Mouse (Mus musculus): Measurements from ENCODE around the gene Ppp2r3a. TPM values are rescaled to one million over a fixed set of nuclear protein-coding genes. Genes with fewer than 3 reads are reported as not detected.

Ppp2r3a gene
- polyA plus RNA-seq, 1 experiment from 2014 or later, result 15.3 TPM

GRCm38 (mm10) chr9:101114182-101114884, 137.3 kb downstream of the Ppp2r3a start:
- Histone ChIP-seq H3K9me3 (no peaks in the 10 kb centered on the region), H3K27ac (no peak overlapping the region), H3K4me2 (no peak overlapping the region), H3K4me1 (no peaks in the 10 kb centered on the region), H3K27me3 (no peaks in the 10 kb centered on the region), H3K4me3 (no peak overlapping the region), H3K9ac (no peak overlapping the region), H3K36me3 (peaks cover 14% of the 10 kb centered on the region)
- no peak for ATAC-seq (ENCODE audit: insufficient number of reproducible peaks, insufficient read depth, low FRiP score, low TSS enrichment, low read depth)
- 86% methylated on average over 8 of the region's 8 CpGs for WGBS

- ATAC-seq (ENCODE audit: insufficient number of reproducible peaks, insufficient read depth, low FRiP score, low TSS enrichment, low read depth), result no peak
- no peak overlapping the region for H3K9ac ChIP-seq
- WGBS, result 85% methylated on average over 4 of the region's 4 CpGs
These were observed 138.3 kb downstream of the Ppp2r3a start for GRCm38 (mm10) chr9:101113317-101113716.

GRCm38 (mm10) chr9:101110013-101110412, 141.6 kb downstream of the Ppp2r3a start:
- Histone ChIP-seq H3K9me3 (no peaks in the 10 kb centered on the region), H3K4me2 (no peak overlapping the region), H3K9ac (no peak overlapping the region), H3K27me3 (no peaks in the 10 kb centered on the region), H3K4me1 (no peaks in the 10 kb centered on the region), H3K27ac (no peak overlapping the region), H3K4me3 (no peak overlapping the region), H3K36me3 (peaks cover 24% of the 10 kb centered on the region)
- ATAC-seq (ENCODE audit: insufficient number of reproducible peaks, insufficient read depth, low FRiP score, low TSS enrichment, low read depth), result no peak
- 43% methylated on average over 3 of the region's 3 CpGs for WGBS

More at GRCm38 (mm10) chr9:101113317-101113716, 138.3 kb downstream of the Ppp2r3a start:
- H3K4me1 ChIP-seq, result no peaks in the 10 kb centered on the region
- H3K4me3 ChIP-seq, result no peak overlapping the region
- no peaks in the 10 kb centered on the region for H3K9me3 ChIP-seq
- H3K36me3 ChIP-seq, result peaks cover 14% of the 10 kb centered on the region
- no peak overlapping the region for H3K27ac ChIP-seq
- no peaks in the 10 kb centered on the region for H3K27me3 ChIP-seq
- H3K4me2 ChIP-seq, result no peak overlapping the region

DNA sequence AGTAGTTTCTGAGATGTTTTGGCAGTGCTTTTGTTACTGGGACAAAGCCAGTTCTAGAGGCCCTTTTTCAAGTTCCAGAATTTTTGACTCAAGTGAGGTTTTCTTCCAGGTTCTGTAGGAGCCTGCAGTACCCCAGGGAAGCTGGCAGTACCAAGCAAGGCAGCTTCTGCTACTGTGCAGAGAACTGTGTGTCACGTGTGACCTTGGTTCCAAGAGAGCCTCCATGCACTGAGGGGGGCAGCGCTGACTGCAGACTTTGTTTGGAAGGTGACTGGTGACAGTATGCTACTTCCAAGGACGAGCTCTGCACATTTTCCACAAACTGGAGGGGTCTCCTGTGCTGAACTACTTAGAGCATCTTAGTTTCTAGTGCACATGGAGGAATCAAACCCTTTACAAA, 144.2 kb downstream of the Ppp2r3a start:
- H3K36me3 ChIP-seq, result peaks cover 33% of the 10 kb centered on the region
- no peak overlapping the region for H3K4me2 ChIP-seq
- 83% methylated on average over 3 of the region's 3 CpGs for WGBS
- H3K27ac ChIP-seq, result no peak overlapping the region
- no peaks in the 10 kb centered on the region for H3K9me3 ChIP-seq
- no peak overlapping the region for H3K4me3 ChIP-seq
- no peaks in the 10 kb centered on the region for H3K4me1 ChIP-seq
- no peak overlapping the region for H3K9ac ChIP-seq
- no peaks in the 10 kb centered on the region for H3K27me3 ChIP-seq
- ATAC-seq (ENCODE audit: insufficient number of reproducible peaks, insufficient read depth, low FRiP score, low TSS enrichment, low read depth), result no peak

GRCm38 (mm10) chr9:101105735-101106134, 145.9 kb downstream of the Ppp2r3a start:
- 91% methylated on average over 6 of the region's 6 CpGs for WGBS
- no peak overlapping the region for H3K4me3 ChIP-seq
- H3K9me3 ChIP-seq, result no peaks in the 10 kb centered on the region
- no peak for ATAC-seq (ENCODE audit: insufficient number of reproducible peaks, insufficient read depth, low FRiP score, low TSS enrichment, low read depth)
- no peaks in the 10 kb centered on the region for H3K27me3 ChIP-seq
- peaks cover 43% of the 10 kb centered on the region for H3K36me3 ChIP-seq
- H3K27ac ChIP-seq, result no peak overlapping the region
- H3K4me1 ChIP-seq, result no peaks in the 10 kb centered on the region
- H3K4me2 ChIP-seq, result no peak overlapping the region
- no peak overlapping the region for H3K9ac ChIP-seq

DNA sequence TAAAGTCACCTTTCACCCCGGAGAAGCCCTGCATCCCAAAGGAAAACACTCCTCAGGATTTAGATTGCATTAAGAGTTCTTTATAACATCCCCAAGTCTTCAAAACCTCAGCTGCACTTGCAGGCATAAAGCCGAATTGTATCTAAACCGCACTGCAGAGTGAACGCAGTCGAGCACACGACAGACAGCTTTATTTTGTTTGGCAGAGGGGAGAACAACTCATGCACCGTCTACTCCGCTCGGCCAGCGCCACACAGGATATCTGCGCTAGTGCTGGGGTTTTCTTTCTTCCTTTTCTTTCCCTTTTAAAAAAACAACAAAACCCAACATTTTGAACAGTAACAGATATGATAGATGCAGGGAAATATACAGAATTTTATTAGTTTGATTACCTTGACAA, 146.7 kb downstream of the Ppp2r3a start:
- 84% methylated on average over 11 of the region's 11 CpGs for WGBS
- no peaks in the 10 kb centered on the region for H3K27me3 ChIP-seq
- H3K4me1 ChIP-seq, result no peaks in the 10 kb centered on the region
- H3K27ac ChIP-seq, result no peak overlapping the region
- ATAC-seq (ENCODE audit: insufficient number of reproducible peaks, insufficient read depth, low FRiP score, low TSS enrichment, low read depth), result no peak
- no peak overlapping the region for H3K4me2 ChIP-seq
- no peaks in the 10 kb centered on the region for H3K9me3 ChIP-seq
- H3K4me3 ChIP-seq, result no peak overlapping the region
- H3K36me3 ChIP-seq, result peaks cover 45% of the 10 kb centered on the region
- no peak overlapping the region for H3K9ac ChIP-seq

DNA sequence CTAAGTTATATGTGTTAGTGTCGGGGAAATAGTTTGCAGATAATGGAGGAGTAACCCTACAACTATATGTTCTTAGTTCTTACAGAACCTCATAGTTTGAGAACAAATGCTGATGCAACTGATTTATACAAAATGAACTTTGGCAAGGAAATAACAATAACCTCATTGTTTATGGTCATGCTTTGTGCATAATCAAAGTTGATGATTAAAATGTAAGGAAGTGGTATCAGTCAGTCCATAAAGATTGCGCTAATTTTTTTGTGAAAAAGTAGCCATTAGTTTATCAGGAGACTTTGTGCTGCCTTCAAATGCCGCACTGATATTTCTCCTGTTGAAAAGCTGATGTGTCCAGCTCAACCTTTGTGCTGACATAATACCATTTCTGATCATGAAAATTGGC, 149.3 kb downstream of the Ppp2r3a start:
- Histone ChIP-seq H3K9me3 (peaks cover 5% of the 10 kb centered on the region; the same call in 1 of the 2 replicates), H3K27ac (no peak overlapping the region), H3K4me1 (no peaks in the 10 kb centered on the region), H3K9ac (no peak overlapping the region), H3K36me3 (peaks cover 42% of the 10 kb centered on the region), H3K4me2 (no peak overlapping the region), H3K27me3 (no peaks in the 10 kb centered on the region), H3K4me3 (no peak overlapping the region)
- 94% methylated on average over 3 of the region's 3 CpGs for WGBS
- ATAC-seq (ENCODE audit: insufficient number of reproducible peaks, insufficient read depth, low FRiP score, low TSS enrichment, low read depth), result no peak

DNA sequence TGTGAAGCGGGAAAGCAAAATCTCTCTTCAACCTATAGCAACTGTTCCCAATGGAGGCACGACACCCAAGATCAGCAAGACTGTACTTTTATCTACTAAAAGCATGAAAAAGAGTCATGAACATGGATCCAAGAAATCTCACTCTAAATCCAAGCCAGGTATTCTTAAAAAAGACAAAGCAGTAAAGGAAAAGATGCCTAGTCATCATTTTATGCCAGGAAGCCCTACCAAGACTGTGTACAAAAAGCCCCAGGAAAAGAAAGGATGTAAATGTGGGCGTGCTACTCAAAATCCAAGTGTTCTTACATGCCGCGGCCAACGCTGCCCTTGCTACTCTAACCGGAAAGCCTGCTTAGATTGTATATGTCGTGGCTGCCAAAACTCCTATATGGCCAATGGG, 150.0 kb downstream of the Ppp2r3a start:
- peaks cover 45% of the 10 kb centered on the region for H3K36me3 ChIP-seq

GRCm38 (mm10) chr9:101100163-101100562, 151.4 kb downstream of the Ppp2r3a start:
- H3K9ac ChIP-seq, result no peak overlapping the region
- H3K4me1 ChIP-seq, result no peaks in the 10 kb centered on the region
- peaks cover 42% of the 10 kb centered on the region for H3K36me3 ChIP-seq
- no peak for ATAC-seq (ENCODE audit: insufficient number of reproducible peaks, insufficient read depth, low FRiP score, low TSS enrichment, low read depth)
- H3K4me3 ChIP-seq, result no peak overlapping the region
- no peak overlapping the region for H3K27ac ChIP-seq
- H3K9me3 ChIP-seq, result peaks cover 7% of the 10 kb centered on the region; the same call in 1 of the 2 replicates
- no peak overlapping the region for H3K4me2 ChIP-seq
- H3K27me3 ChIP-seq, result no peaks in the 10 kb centered on the region
- 88% methylated on average over 3 of the region's 3 CpGs for WGBS

More for the DNA sequence above, 150.0 kb downstream of the Ppp2r3a start:
- Histone ChIP-seq H3K9me3 (peaks cover 7% of the 10 kb centered on the region; the same call in 1 of the 2 replicates), H3K4me2 (no peak overlapping the region), H3K27me3 (no peaks in the 10 kb centered on the region), H3K9ac (no peak overlapping the region), H3K4me3 (no peak overlapping the region), H3K4me1 (no peaks in the 10 kb centered on the region), H3K27ac (no peak overlapping the region)
- 95% methylated on average over 8 of the region's 8 CpGs for whole genome bisulfite sequencing
- ATAC-seq (ENCODE audit: insufficient number of reproducible peaks, insufficient read depth, low FRiP score, low TSS enrichment, low read depth), result no peak

DNA sequence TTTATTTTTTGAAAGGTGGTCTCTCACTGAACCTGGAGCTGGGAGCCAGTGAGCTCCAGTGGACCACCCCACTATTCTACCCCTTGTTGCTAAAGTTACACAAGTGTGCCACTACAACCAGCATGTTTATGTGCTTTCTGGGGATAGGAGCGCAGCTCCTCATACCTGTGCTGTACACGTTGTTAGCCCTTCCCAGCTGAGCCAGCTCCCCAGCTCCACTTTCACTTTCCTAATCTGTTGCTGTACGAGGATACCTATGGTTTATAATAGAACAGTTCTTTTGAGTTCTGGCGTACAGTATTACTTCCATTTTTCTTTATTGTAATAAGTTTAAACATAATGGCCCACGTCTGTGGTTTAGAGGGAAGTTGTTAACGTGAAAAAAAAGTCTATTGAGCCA, 152.2 kb downstream of the Ppp2r3a start:
- Histone ChIP-seq H3K36me3 (peaks cover 37% of the 10 kb centered on the region), H3K9me3 (peaks cover 7% of the 10 kb centered on the region; the same call in 1 of the 2 replicates), H3K4me1 (no peaks in the 10 kb centered on the region), H3K9ac (no peak overlapping the region), H3K27me3 (no peaks in the 10 kb centered on the region), H3K4me3 (no peak overlapping the region), H3K27ac (no peak overlapping the region), H3K4me2 (no peak overlapping the region)
- no peak for ATAC-seq (ENCODE audit: insufficient number of reproducible peaks, insufficient read depth, low FRiP score, low TSS enrichment, low read depth)
- WGBS, result 78% methylated on average over 6 of the region's 6 CpGs

GRCm38 (mm10) chr9:101097542-101097941, 154.1 kb downstream of the Ppp2r3a start:
- Histone ChIP-seq H3K36me3 (peaks cover 32% of the 10 kb centered on the region), H3K4me2 (no peak overlapping the region)
- no peak for ATAC-seq (ENCODE audit: insufficient number of reproducible peaks, insufficient read depth, low FRiP score, low TSS enrichment, low read depth)

GRCm38 (mm10) chr9:101096461-101096860, 155.1 kb downstream of the Ppp2r3a start:
- H3K27ac ChIP-seq, result no peak overlapping the region
- H3K9me3 ChIP-seq, result peaks cover 7% of the 10 kb centered on the region; the same call in 1 of the 2 replicates
- H3K9ac ChIP-seq, result no peak overlapping the region
- no peak for ATAC-seq (ENCODE audit: insufficient number of reproducible peaks, insufficient read depth, low FRiP score, low TSS enrichment, low read depth)
- peaks cover 28% of the 10 kb centered on the region for H3K36me3 ChIP-seq
- H3K4me3 ChIP-seq, result no peak overlapping the region
- H3K4me2 ChIP-seq, result no peak overlapping the region
- no peaks in the 10 kb centered on the region for H3K27me3 ChIP-seq
- no peaks in the 10 kb centered on the region for H3K4me1 ChIP-seq
- 95% methylated on average over 3 of the region's 3 CpGs for WGBS

More at GRCm38 (mm10) chr9:101097542-101097941, 154.1 kb downstream of the Ppp2r3a start:
- WGBS, result 80% methylated on average over 1 of the region's 1 CpGs
- no peak overlapping the region for H3K9ac ChIP-seq
- no peak overlapping the region for H3K27ac ChIP-seq
- H3K4me1 ChIP-seq, result no peaks in the 10 kb centered on the region
- peaks cover 7% of the 10 kb centered on the region; the same call in 1 of the 2 replicates for H3K9me3 ChIP-seq
- no peaks in the 10 kb centered on the region for H3K27me3 ChIP-seq
- H3K4me3 ChIP-seq, result no peak overlapping the region

Measured in embryonic facial prominence, embryonic 13.5 days (tissue).